Mouse (Mus musculus): ENCODE measurements around the gene Igfbp6. TPM values are rescaled to one million over a fixed set of nuclear protein-coding genes. Genes with fewer than 3 reads are reported as not detected.

Igfbp6 gene
- polyA plus RNA-seq, 1 experiment from 2014 or later, result 15.0 TPM

GRCm38 (mm10) chr15:102177417-102177816 lies 33.3 kb downstream of the Igfbp6 start:
- Histone ChIP-seq H3K27ac (ENCODE audit: low read length) (no peak overlapping the region), H3K27me3 (ENCODE audit: control insufficient read depth, insufficient read depth, low read length) (no peaks in the 10 kb centered on the region), H3K4me3 (ENCODE audit: low read length) (no peak overlapping the region), H3K9me3 (replicated peaks; ENCODE audit: control insufficient read depth, low read length) (peaks cover 6% of the 10 kb centered on the region), H3K4me2 (ENCODE audit: low read depth, low read length) (no peak overlapping the region), H3K9ac (ENCODE audit: low read length) (no peak overlapping the region), H3K36me3 (ENCODE audit: control insufficient read depth, insufficient read depth) (peaks cover 9% of the 10 kb centered on the region; the same call in 1 of the 2 replicates), H3K4me1 (ENCODE audit: control insufficient read depth, insufficient read depth, low read length) (no peaks in the 10 kb centered on the region)
- WGBS, result 83% methylated on average over 8 of the region's 8 CpGs
- ATAC-seq (replicated peaks; ENCODE audit: extremely low read depth, insufficient read depth, low FRiP score), result no peak

GRCm38 (mm10) chr15:102178279-102178678 lies 34.1 kb downstream of the Igfbp6 start:
- Histone ChIP-seq H3K27me3 (ENCODE audit: control insufficient read depth, insufficient read depth, low read length) (no peaks in the 10 kb centered on the region), H3K36me3 (ENCODE audit: control insufficient read depth, insufficient read depth) (peaks cover 9% of the 10 kb centered on the region; the same call in 1 of the 2 replicates), H3K9ac (ENCODE audit: low read length) (no peak overlapping the region), H3K4me3 (ENCODE audit: low read length) (no peak overlapping the region), H3K27ac (ENCODE audit: low read length) (no peak overlapping the region), H3K4me2 (ENCODE audit: low read depth, low read length) (no peak overlapping the region), H3K9me3 (replicated peaks; ENCODE audit: control insufficient read depth, low read length) (peaks cover 6% of the 10 kb centered on the region), H3K4me1 (ENCODE audit: control insufficient read depth, insufficient read depth, low read length) (no peaks in the 10 kb centered on the region)
- no peak for ATAC-seq (replicated peaks; ENCODE audit: extremely low read depth, insufficient read depth, low FRiP score)
- WGBS, result 6% methylated on average over 6 of the region's 6 CpGs

GRCm38 (mm10) chr15:102179106-102179505 lies 34.9 kb downstream of the Igfbp6 start:
- no peaks in the 10 kb centered on the region for H3K27me3 ChIP-seq (ENCODE audit: control insufficient read depth, insufficient read depth, low read length)
- no peaks in the 10 kb centered on the region for H3K4me1 ChIP-seq (ENCODE audit: control insufficient read depth, insufficient read depth, low read length)
- WGBS, result 78% methylated on average over 9 of the region's 9 CpGs
- H3K9ac ChIP-seq (ENCODE audit: low read length), result no peak overlapping the region
- H3K9me3 ChIP-seq (replicated peaks; ENCODE audit: control insufficient read depth, low read length), result peaks cover 5% of the 10 kb centered on the region
- no peak overlapping the region for H3K27ac ChIP-seq (ENCODE audit: low read length)
- H3K36me3 ChIP-seq (ENCODE audit: control insufficient read depth, insufficient read depth), result peaks cover 9% of the 10 kb centered on the region; the same call in 1 of the 2 replicates
- H3K4me3 ChIP-seq (ENCODE audit: low read length), result no peak overlapping the region
- H3K4me2 ChIP-seq (ENCODE audit: low read depth, low read length), result no peak overlapping the region
- ATAC-seq (replicated peaks; ENCODE audit: extremely low read depth, insufficient read depth, low FRiP score), result no peak

- Histone ChIP-seq H3K4me1 (ENCODE audit: control insufficient read depth, insufficient read depth, low read length) (no peaks in the 10 kb centered on the region), H3K36me3 (ENCODE audit: control insufficient read depth, insufficient read depth) (peaks cover 4% of the 10 kb centered on the region; the same call in 1 of the 2 replicates), H3K4me3 (ENCODE audit: low read length) (no peak overlapping the region), H3K27me3 (ENCODE audit: control insufficient read depth, insufficient read depth, low read length) (no peaks in the 10 kb centered on the region), H3K9me3 (replicated peaks; ENCODE audit: control insufficient read depth, low read length) (no peaks in the 10 kb centered on the region), H3K9ac (ENCODE audit: low read length) (no peak overlapping the region), H3K27ac (ENCODE audit: low read length) (no peak overlapping the region), H3K4me2 (ENCODE audit: low read depth, low read length) (no peak overlapping the region)
- no peak for ATAC-seq (replicated peaks; ENCODE audit: extremely low read depth, insufficient read depth, low FRiP score)
- 84% methylated on average over 14 of the region's 14 CpGs for WGBS
These were observed 35.8 kb downstream of the Igfbp6 start for GRCm38 (mm10) chr15:102179924-102180323.

GRCm38 (mm10) chr15:102183076-102183475 lies 38.9 kb downstream of the Igfbp6 start:
- ATAC-seq (replicated peaks; ENCODE audit: extremely low read depth, insufficient read depth, low FRiP score), result no peak
- WGBS, result 73% methylated on average over 3 of the region's 3 CpGs

GRCm38 (mm10) chr15:102186239-102186638 lies 42.1 kb downstream of the Igfbp6 start:
- Histone ChIP-seq H3K9ac (ENCODE audit: low read length) (no peak overlapping the region), H3K9me3 (replicated peaks; ENCODE audit: control insufficient read depth, low read length) (no peaks in the 10 kb centered on the region), H3K27ac (ENCODE audit: low read length) (no peak overlapping the region), H3K4me2 (ENCODE audit: low read depth, low read length) (no peak overlapping the region), H3K4me1 (ENCODE audit: control insufficient read depth, insufficient read depth, low read length) (no peaks in the 10 kb centered on the region), H3K27me3 (ENCODE audit: control insufficient read depth, insufficient read depth, low read length) (no peaks in the 10 kb centered on the region), H3K36me3 (ENCODE audit: control insufficient read depth, insufficient read depth) (no peaks in the 10 kb centered on the region; the same call in 1 of the 2 replicates), H3K4me3 (ENCODE audit: low read length) (no peak overlapping the region)
- WGBS, result 78% methylated on average over 11 of the region's 11 CpGs
- no peak for ATAC-seq (replicated peaks; ENCODE audit: extremely low read depth, insufficient read depth, low FRiP score)

More at GRCm38 (mm10) chr15:102183076-102183475, 38.9 kb downstream of the Igfbp6 start:
- Histone ChIP-seq H3K4me1 (ENCODE audit: control insufficient read depth, insufficient read depth, low read length) (no peaks in the 10 kb centered on the region), H3K36me3 (ENCODE audit: control insufficient read depth, insufficient read depth) (no peaks in the 10 kb centered on the region; the same call in 1 of the 2 replicates), H3K4me3 (ENCODE audit: low read length) (no peak overlapping the region), H3K9me3 (replicated peaks; ENCODE audit: control insufficient read depth, low read length) (no peaks in the 10 kb centered on the region), H3K4me2 (ENCODE audit: low read depth, low read length) (no peak overlapping the region), H3K27me3 (ENCODE audit: control insufficient read depth, insufficient read depth, low read length) (no peaks in the 10 kb centered on the region), H3K9ac (ENCODE audit: low read length) (no peak overlapping the region), H3K27ac (ENCODE audit: low read length) (no peak overlapping the region)

- Histone ChIP-seq H3K27me3 (ENCODE audit: control insufficient read depth, insufficient read depth, low read length) (no peaks in the 10 kb centered on the region), H3K36me3 (ENCODE audit: control insufficient read depth, insufficient read depth) (no peaks in the 10 kb centered on the region; the same call in 1 of the 2 replicates), H3K9ac (ENCODE audit: low read length) (no peak overlapping the region), H3K4me3 (ENCODE audit: low read length) (no peak overlapping the region), H3K9me3 (replicated peaks; ENCODE audit: control insufficient read depth, low read length) (no peaks in the 10 kb centered on the region), H3K4me1 (ENCODE audit: control insufficient read depth, insufficient read depth, low read length) (no peaks in the 10 kb centered on the region), H3K4me2 (ENCODE audit: low read depth, low read length) (no peak overlapping the region), H3K27ac (ENCODE audit: low read length) (no peak overlapping the region)
- 74% methylated on average over 10 of the region's 10 CpGs for WGBS
- ATAC-seq (replicated peaks; ENCODE audit: extremely low read depth, insufficient read depth, low FRiP score), result no peak; the same call in 1 of the 2 replicates
These were observed 43.9 kb downstream of the Igfbp6 start for GRCm38 (mm10) chr15:102188096-102188495.

GRCm38 (mm10) chr15:102188883-102189282 lies 44.7 kb downstream of the Igfbp6 start:
- ATAC-seq (replicated peaks; ENCODE audit: extremely low read depth, insufficient read depth, low FRiP score), result no peak
- 69% methylated on average over 6 of the region's 6 CpGs for WGBS

GRCm38 (mm10) chr15:102191699-102192098 lies 47.5 kb downstream of the Igfbp6 start:
- H3K9ac ChIP-seq (ENCODE audit: low read length), result no peak overlapping the region
- WGBS, result 69% methylated on average over 7 of the region's 7 CpGs

More at GRCm38 (mm10) chr15:102188883-102189282, 44.7 kb downstream of the Igfbp6 start:
- no peaks in the 10 kb centered on the region for H3K9me3 ChIP-seq (replicated peaks; ENCODE audit: control insufficient read depth, low read length)
- no peak overlapping the region for H3K4me3 ChIP-seq (ENCODE audit: low read length)
- H3K27ac ChIP-seq (ENCODE audit: low read length), result no peak overlapping the region
- H3K36me3 ChIP-seq (ENCODE audit: control insufficient read depth, insufficient read depth), result no peaks in the 10 kb centered on the region; the same call in 1 of the 2 replicates
- H3K27me3 ChIP-seq (ENCODE audit: control insufficient read depth, insufficient read depth, low read length), result no peaks in the 10 kb centered on the region
- H3K4me1 ChIP-seq (ENCODE audit: control insufficient read depth, insufficient read depth, low read length), result no peaks in the 10 kb centered on the region
- no peak overlapping the region for H3K4me2 ChIP-seq (ENCODE audit: low read depth, low read length)
- no peak overlapping the region for H3K9ac ChIP-seq (ENCODE audit: low read length)

More at GRCm38 (mm10) chr15:102191699-102192098, 47.5 kb downstream of the Igfbp6 start:
- no peaks in the 10 kb centered on the region for H3K36me3 ChIP-seq (ENCODE audit: control insufficient read depth, insufficient read depth)
- no peaks in the 10 kb centered on the region for H3K4me1 ChIP-seq (ENCODE audit: control insufficient read depth, insufficient read depth, low read length)
- no peak overlapping the region for H3K4me3 ChIP-seq (ENCODE audit: low read length)
- H3K9me3 ChIP-seq (replicated peaks; ENCODE audit: control insufficient read depth, low read length), result no peaks in the 10 kb centered on the region
- no peaks in the 10 kb centered on the region for H3K27me3 ChIP-seq (ENCODE audit: control insufficient read depth, insufficient read depth, low read length)
- no peak overlapping the region for H3K4me2 ChIP-seq (ENCODE audit: low read depth, low read length)
- ATAC-seq (replicated peaks; ENCODE audit: extremely low read depth, insufficient read depth, low FRiP score), result no peak
- H3K27ac ChIP-seq (ENCODE audit: low read length), result no peak overlapping the region

All from heart, embryonic 16.5 days (tissue).